Mouse (Mus musculus) stomach, embryonic 14.5 days (tissue): ENCODE measurements at regions not wholly inside any gene's neighbourhood (a gene's known extent, or its start where the extent isn't known, plus 50 kb on each side); places are given as distances from the start of the nearest gene placed in this dataset.

Source experiments
- ATAC-seq: fragments of 200-750 bp; cut with Nextera tagmentation; 2 replicates; pipeline ENCODE4 v1.8.0; 2017; ENCODE audit warnings: low read depth, moderate TSS enrichment; ENCODE audit not compliant: insufficient number of reproducible peaks, insufficient read depth, low FRiP score
- H3K27ac ChIP-seq: fragments of 300-500 bp; sonication (generic); 2 replicates; pipeline ENCODE4 v1.5.1; 2014; ENCODE audit warnings: mild to moderate bottlenecking, low read length, moderate library complexity, mixed read lengths
- H3K27me3 ChIP-seq: fragments of 300-500 bp; sonication (generic); 2 replicates; pipeline ENCODE4 v1.6.1; 2014; ENCODE audit warnings: low read length, control low read depth, mixed read lengths; ENCODE audit not compliant: control insufficient read depth, insufficient read depth
- H3K36me3 ChIP-seq: fragments of 300-500 bp; sonication (generic); 2 replicates; pipeline ENCODE4 v1.6.1; 2014; ENCODE audit warnings: mild to moderate bottlenecking, control low read depth, low read length, moderate library complexity, mixed read lengths; ENCODE audit not compliant: control insufficient read depth, insufficient read depth
- H3K4me1 ChIP-seq: fragments of 300-500 bp; sonication (generic); 2 replicates; pipeline ENCODE4 v1.6.1; 2014; ENCODE audit warnings: low read length, control low read depth, mixed read lengths; ENCODE audit not compliant: control insufficient read depth, insufficient read depth
- H3K4me2 ChIP-seq: fragments of 300-500 bp; sonication (generic); replicated peaks from 2 replicates; pipeline ENCODE4 v1.6.1; 2014; ENCODE audit warnings: low read depth, low read length, control low read depth
- H3K4me3 ChIP-seq: fragments of 300-500 bp; sonication (generic); 2 replicates; pipeline ENCODE4 v1.5.1; 2014; ENCODE audit warnings: low read depth, low read length, control low read depth
- H3K9ac ChIP-seq: fragments of 300-500 bp; sonication (generic); replicated peaks from 2 replicates; pipeline ENCODE4 v1.6.1; 2014; ENCODE audit warnings: low read depth, mild to moderate bottlenecking, control low read depth, low read length, moderate library complexity, mixed read lengths
- H3K9me3 ChIP-seq: fragments of 300-500 bp; sonication (generic); 2 replicates; pipeline ENCODE4 v1.6.1; 2016; ENCODE audit warnings: low read depth, low read length, control low read depth; ENCODE audit not compliant: control insufficient read depth
- WGBS: fragments of 180-500 bp; shearing (Covaris S2); extraction: QIAGEN DNeasy Blood & Tissue Kit; methylation state at CpG from one replicate; pipeline ENCODE4 v1.1.7; 2014; 5-methylcytosine and 5-hydroxymethylcytosine counted together

DNA sequence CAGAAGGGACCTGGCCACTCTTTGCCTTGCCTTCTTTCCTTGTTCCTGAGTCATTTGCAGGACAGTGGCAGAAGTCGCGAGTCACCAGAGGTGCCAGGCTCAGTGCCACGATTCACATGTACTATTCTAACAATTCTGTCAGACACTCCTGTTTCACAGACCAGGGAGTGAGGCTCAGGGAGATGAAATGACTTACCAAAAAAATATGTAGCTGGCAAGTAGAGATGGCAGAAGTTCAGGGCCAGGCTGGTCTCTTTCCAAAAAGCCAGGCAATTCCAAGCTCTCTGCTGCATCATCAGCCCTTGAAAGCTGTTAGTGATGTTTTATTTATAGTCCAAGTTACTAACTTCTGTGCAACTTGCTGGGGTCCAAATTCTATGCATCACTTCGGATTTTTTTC is 311.2 kb downstream of the Hace1 start:
- 80% methylated on average over 4 of the region's 4 CpGs for WGBS
- H3K27me3 ChIP-seq = no peaks in the 10 kb centered on the region
- no peak overlapping the region for H3K4me3 ChIP-seq
- no peak overlapping the region for H3K4me2 ChIP-seq
- H3K36me3 ChIP-seq = no peaks in the 10 kb centered on the region
- no peak for ATAC-seq
- H3K4me1 ChIP-seq = no peaks in the 10 kb centered on the region
- H3K9me3 ChIP-seq = no peaks in the 10 kb centered on the region
- no peak overlapping the region for H3K9ac ChIP-seq
- H3K27ac ChIP-seq = no peak overlapping the region

- ATAC-seq = no peak
- H3K27ac ChIP-seq = no peak overlapping the region
- H3K9me3 ChIP-seq = no peaks in the 10 kb centered on the region
- H3K4me1 ChIP-seq = no peaks in the 10 kb centered on the region
- no peak overlapping the region for H3K9ac ChIP-seq
- WGBS = 79% methylated on average over 13 of the region's 13 CpGs
- H3K4me2 ChIP-seq = no peak overlapping the region
- H3K4me3 ChIP-seq = no peak overlapping the region
- no peaks in the 10 kb centered on the region for H3K36me3 ChIP-seq
- H3K27me3 ChIP-seq = no peaks in the 10 kb centered on the region
Measured at GRCm38 (mm10) chr10:45889381-45889951, 311.8 kb downstream of the Hace1 start.

- Histone ChIP-seq H3K4me2 (no peak overlapping the region), H3K36me3 (no peaks in the 10 kb centered on the region), H3K4me1 (no peaks in the 10 kb centered on the region), H3K4me3 (no peak overlapping the region), H3K27me3 (no peaks in the 10 kb centered on the region), H3K9ac (no peak overlapping the region), H3K9me3 (no peaks in the 10 kb centered on the region), H3K27ac (no peak overlapping the region)
- 88% methylated on average over 9 of the region's 9 CpGs for WGBS
- no peak for ATAC-seq
Measured at GRCm38 (mm10) chr10:45890088-45890626, 312.5 kb downstream of the Hace1 start.

GRCm38 (mm10) chr10:45892464-45892863 is 314.8 kb downstream of the Hace1 start:
- Histone ChIP-seq H3K9ac (no peak overlapping the region), H3K36me3 (no peaks in the 10 kb centered on the region), H3K27ac (no peak overlapping the region), H3K4me3 (no peak overlapping the region), H3K27me3 (no peaks in the 10 kb centered on the region), H3K4me1 (no peaks in the 10 kb centered on the region), H3K9me3 (no peaks in the 10 kb centered on the region), H3K4me2 (no peak overlapping the region)
- 77% methylated on average over 2 of the region's 2 CpGs for WGBS
- no peak for ATAC-seq

DNA sequence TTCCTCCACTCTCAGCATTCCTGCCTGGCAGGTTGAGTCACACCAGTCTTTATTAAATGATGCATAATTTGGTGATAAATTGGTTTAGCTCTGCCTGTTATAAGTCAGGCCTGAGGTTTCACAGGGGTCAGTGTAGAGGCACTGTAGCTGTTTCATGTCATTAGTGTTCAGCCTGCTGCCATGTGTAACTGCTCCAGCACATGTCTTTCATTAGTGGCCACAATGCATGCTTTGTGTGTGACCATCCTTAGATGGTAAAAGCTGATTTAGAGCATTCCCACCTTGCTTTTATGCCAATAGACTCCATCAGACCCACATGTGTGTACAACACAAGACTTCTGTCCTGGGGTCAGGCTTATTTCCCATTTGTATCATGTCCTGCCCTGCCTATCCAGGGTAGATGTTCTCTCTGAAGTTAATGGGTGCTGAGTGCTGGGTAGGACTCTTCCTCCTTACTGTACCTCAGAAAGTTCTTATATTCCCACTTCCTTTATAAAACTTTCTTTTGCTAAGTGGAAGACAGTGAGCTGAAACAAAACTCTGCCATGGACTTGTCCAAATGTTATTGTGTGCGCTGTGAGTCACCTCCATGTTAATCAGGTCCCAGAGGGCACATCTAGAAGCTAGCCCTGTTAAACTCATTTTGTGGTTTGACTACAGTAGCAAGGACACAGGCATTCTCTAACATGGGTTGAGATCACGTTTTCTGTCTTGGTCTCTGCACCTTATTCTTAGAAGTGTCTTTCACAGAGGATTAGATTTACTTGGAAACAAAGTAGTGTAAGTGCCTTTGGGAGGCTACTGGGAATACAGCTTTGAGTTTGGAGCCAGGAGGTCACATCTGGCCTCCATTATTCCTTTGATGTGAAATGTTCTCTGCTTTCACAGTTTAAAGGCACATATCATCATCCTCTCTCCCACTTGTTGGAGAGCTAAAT is 316.5 kb downstream of the Hace1 start:
- H3K27ac ChIP-seq = no peak overlapping the region
- H3K4me2 ChIP-seq = no peak overlapping the region
- ATAC-seq = peak; percentile 61; the same call in 1 of the 2 replicates
- no peak overlapping the region for H3K4me3 ChIP-seq
- WGBS = 70% methylated on average over 2 of the region's 2 CpGs
- H3K36me3 ChIP-seq = no peaks in the 10 kb centered on the region
- no peaks in the 10 kb centered on the region for H3K4me1 ChIP-seq
- no peaks in the 10 kb centered on the region for H3K27me3 ChIP-seq
- no peaks in the 10 kb centered on the region for H3K9me3 ChIP-seq
- H3K9ac ChIP-seq = no peak overlapping the region

GRCm38 (mm10) chr10:45916928-45917327 is 339.3 kb downstream of the Hace1 start:
- Histone ChIP-seq H3K9me3 (0 out of 2 replicates have a peak, but pooled peaks cover 2% of the 10 kb centered on the region), H3K27me3 (no peaks in the 10 kb centered on the region), H3K4me3 (no peak overlapping the region), H3K9ac (no peak overlapping the region), H3K27ac (no peak overlapping the region), H3K4me2 (no peak overlapping the region), H3K36me3 (no peaks in the 10 kb centered on the region), H3K4me1 (no peaks in the 10 kb centered on the region)
- 19% methylated on average over 3 of the region's 3 CpGs for WGBS
- no peak for ATAC-seq

GRCm38 (mm10) chr10:45925746-45926145 is 348.1 kb downstream of the Hace1 start:
- H3K4me2 ChIP-seq = no peak overlapping the region
- WGBS = 55% methylated on average over 1 of the region's 1 CpGs
- H3K9ac ChIP-seq = no peak overlapping the region
- no peak overlapping the region for H3K4me3 ChIP-seq
- no peaks in the 10 kb centered on the region for H3K9me3 ChIP-seq
- H3K27ac ChIP-seq = no peak overlapping the region
- no peaks in the 10 kb centered on the region for H3K36me3 ChIP-seq
- H3K27me3 ChIP-seq = no peaks in the 10 kb centered on the region
- ATAC-seq = no peak
- H3K4me1 ChIP-seq = no peaks in the 10 kb centered on the region

DNA sequence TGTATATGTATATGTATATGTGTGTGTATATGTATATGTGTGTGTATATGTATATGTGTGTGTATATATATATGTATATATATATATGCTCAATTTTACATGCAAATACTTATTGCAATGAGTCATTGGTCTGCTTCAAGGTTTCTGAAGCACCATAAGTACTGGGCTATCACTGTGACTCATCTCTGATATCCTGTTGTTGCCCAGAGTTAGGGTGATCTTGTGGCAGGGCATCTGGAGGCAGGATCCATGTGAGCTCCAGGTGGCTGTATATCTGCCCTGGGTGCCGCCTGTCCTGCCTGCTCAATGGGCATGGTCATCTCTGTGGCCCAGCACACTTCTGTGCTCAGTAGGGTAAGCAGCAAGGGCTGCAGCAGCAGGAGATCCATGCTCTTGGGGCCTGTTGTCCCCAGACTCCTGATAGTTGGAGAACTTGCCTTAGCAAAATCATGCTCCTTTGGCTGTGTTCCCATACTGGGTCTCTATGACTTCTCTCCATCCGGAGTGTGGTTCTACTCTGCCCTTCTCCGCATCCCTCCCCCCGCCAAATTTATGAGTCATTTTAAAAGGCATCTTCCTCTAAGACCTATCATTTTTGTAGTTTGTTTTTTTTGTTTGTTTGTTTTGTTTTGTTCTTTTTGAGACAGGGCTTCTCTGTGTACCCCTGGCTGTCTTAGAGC is 356.1 kb downstream of the Hace1 start:
- ATAC-seq = no peak
- no peaks in the 10 kb centered on the region for H3K9me3 ChIP-seq
- no peak overlapping the region for H3K27ac ChIP-seq
- WGBS = 94% methylated on average over 4 of the region's 4 CpGs
- no peak overlapping the region for H3K9ac ChIP-seq
- no peaks in the 10 kb centered on the region for H3K36me3 ChIP-seq
- H3K27me3 ChIP-seq = no peaks in the 10 kb centered on the region
- H3K4me2 ChIP-seq = no peak overlapping the region
- no peaks in the 10 kb centered on the region for H3K4me1 ChIP-seq
- H3K4me3 ChIP-seq = no peak overlapping the region
